Mouse (Mus musculus) heart, postnatal 0 days (tissue): Measurements from ENCODE around the gene Atp2c2.

ENCODE experiments used
- CTCF ChIP-seq: IDR thresholded peaks from 2 replicates; pipeline ENCODE4 v1.5.1; 2016; ENCODE audit warnings: antibody characterized with exemption, control low read depth, low read depth
- EP300 ChIP-seq: IDR thresholded peaks from 2 replicates; pipeline ENCODE4 v1.6.1; 2016; ENCODE audit warnings: antibody characterized with exemption, low read depth

DNA sequence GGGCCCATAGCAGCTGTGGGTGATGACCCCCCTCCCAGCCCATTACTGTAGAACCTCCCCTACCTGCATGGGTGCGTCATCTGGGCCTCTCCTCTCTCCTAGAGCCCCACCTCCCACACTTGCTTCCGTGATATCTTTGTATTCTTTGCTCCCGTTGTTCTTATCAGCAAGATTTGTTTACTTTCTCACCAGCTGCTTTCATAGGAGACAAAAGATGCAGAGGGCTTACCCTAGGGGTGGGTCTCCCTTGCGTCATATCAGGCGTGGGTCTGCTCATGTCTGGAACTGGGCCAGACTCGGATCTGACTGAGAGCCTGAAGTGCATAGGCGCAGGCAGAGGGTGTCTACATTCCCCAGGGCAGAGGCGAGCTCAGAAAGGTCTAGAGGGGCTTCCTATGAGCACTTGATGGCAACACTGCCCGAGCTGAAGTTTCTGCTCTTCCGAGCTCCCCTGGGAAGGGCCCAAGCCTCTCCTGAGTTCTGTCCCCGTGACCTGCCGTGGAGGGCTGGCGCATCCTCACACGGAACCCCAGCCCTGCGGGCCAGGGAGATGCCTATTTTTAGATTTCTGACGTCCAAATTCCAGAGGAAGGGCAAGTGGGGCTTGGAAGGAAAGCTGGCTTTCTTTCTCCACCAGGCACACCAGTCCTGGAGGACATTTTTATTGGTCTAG is 29.3 kb upstream of the Atp2c2 start:
- no peak for TF ChIP-seq CTCF
- TF ChIP-seq EP300, result peak; percentile 47; the same call in 1 of the 2 replicates
